Comparison of ENCODE assay signal across 14 mouse cellular contexts in genomic region chr17:49824142-49824840, GRCm38 (mm10).
DNase-seq lines count a peak whose midpoint lies in the region; ATAC-seq lines count a peak whose summit lies in the region.
"Had no signal": no experiment of that assay in that cellular context is flagged by ENCODE, and none has a peak within 500 bp of the region (broad histone marks: within the 10 kb centered on the region; RNA-seq: fewer than 3 reads in every experiment).

No protein-coding gene starts in this region.

- WGBS in lung, embryonic 16.5 days: 35% methylated on average over 6 of the region's 6 CpGs

- H3K4me2 ChIP-seq in lung, embryonic 16.5 days (ENCODE audit: low read depth, low read length): no peak overlapping the region
- H3K4me2 ChIP-seq: embryonic facial prominence, embryonic 13.5 days had no signal

- no peak overlapping the region for H3K27ac ChIP-seq in lung, embryonic 16.5 days (ENCODE audit: low read length)
- H3K27ac ChIP-seq: embryonic facial prominence, embryonic 13.5 days; heart, adult 2 months; liver, embryonic 14.5 days had no signal

- peaks cover 2% of the 10 kb centered on the region; the same call in 1 of the 2 replicates for H3K4me1 ChIP-seq in lung, embryonic 16.5 days (replicated peaks; ENCODE audit: control insufficient read depth, insufficient read depth, low read length)
- H3K4me1 ChIP-seq: embryonic facial prominence, embryonic 13.5 days had no signal

- H3K36me3 ChIP-seq in lung, embryonic 16.5 days (ENCODE audit: control insufficient read depth, insufficient read depth, low read length): no peaks in the 10 kb centered on the region
- H3K36me3 ChIP-seq: embryonic facial prominence, embryonic 13.5 days had no signal

- no peaks in the 10 kb centered on the region for H3K9me3 ChIP-seq in lung, embryonic 16.5 days (ENCODE audit: control insufficient read depth, low read length)
- H3K9me3 ChIP-seq: embryonic facial prominence, embryonic 13.5 days had no signal

- H3K4me3 ChIP-seq in lung, embryonic 16.5 days (ENCODE audit: low read length): no peak overlapping the region
- H3K4me3 ChIP-seq: embryonic facial prominence, embryonic 13.5 days; heart, adult 2 months had no signal

- DNase-seq in lung, postnatal 4 days: no peak
- DNase-seq in cerebellum, postnatal 14 days: peak; percentile 88 to 91
- DNase-seq in layer of hippocampus, adult 11-12 months (ENCODE audit: low spot score): peak; percentile 75
- peak; percentile 37 for DNase-seq in right cerebral cortex, postnatal 4 days
- no peak for DNase-seq in urinary bladder, postnatal 14 days (ENCODE audit: low spot score)
- no peak for DNase-seq in adrenal gland, postnatal 25 days
- DNase-seq in adrenal gland, postnatal 14 days: no peak
- DNase-seq: adrenal gland, postnatal 36 days; kidney, postnatal 10 days; thymus, postnatal 14 days had no signal

- peak; percentile 23; the same call in 1 of the 2 replicates for ATAC-seq in lung, embryonic 16.5 days (ENCODE audit: low read depth)

- no peak overlapping the region for H3K9ac ChIP-seq in lung, embryonic 16.5 days (ENCODE audit: low read length)
- H3K9ac ChIP-seq: embryonic facial prominence, embryonic 13.5 days; liver, embryonic 14.5 days had no signal

- H3K27me3 ChIP-seq in lung, embryonic 16.5 days (ENCODE audit: control insufficient read depth, insufficient read depth, low read depth, low read length): no peaks in the 10 kb centered on the region
- H3K27me3 ChIP-seq: embryonic facial prominence, embryonic 13.5 days had no signal

Comparison
In these comparisons a context has a peak if more than half of its experiments do, and no peak if none do; other contexts are left out.
1. DNase-seq: peak in cerebellum, postnatal 14 days (2 of 2), layer of hippocampus, adult 11-12 months (single experiment) and right cerebral cortex, postnatal 4 days (single experiment); none in lung, postnatal 4 days (0 of 2), urinary bladder, postnatal 14 days (single experiment), adrenal gland, postnatal 25 days (single experiment) and adrenal gland, postnatal 14 days (single experiment).